Mouse (Mus musculus): Measurements from ENCODE around the gene Map4. TPM values are rescaled to one million over a fixed set of nuclear protein-coding genes. Genes with fewer than 3 reads are reported as not detected.

Map4 gene
- total and polyA plus RNA-seq, 3 experiments = 14.4 to 45.8 (median 28.9) TPM

DNA sequence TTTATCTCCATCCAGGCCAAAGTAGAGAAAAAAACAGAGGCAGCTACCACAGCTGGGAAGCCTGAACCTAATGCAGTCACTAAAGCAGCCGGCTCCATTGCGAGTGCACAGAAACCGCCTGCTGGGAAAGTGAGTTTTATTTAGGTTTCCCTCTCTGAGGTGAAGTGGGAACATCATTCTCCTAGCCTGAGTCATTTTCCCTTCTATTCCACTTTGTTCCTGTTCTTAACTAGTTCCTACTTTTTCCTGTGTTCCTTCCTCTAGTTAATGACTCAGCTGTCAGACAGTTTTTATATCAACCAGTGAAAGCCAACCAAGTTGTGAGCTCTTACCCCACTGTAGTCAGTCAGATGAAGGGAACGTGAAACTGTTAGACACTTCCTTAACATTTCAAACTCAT is 139.8 kb downstream of the Map4 start:
- no peak overlapping the region for H3K27ac ChIP-seq (ENCODE audit: insufficient read depth, low read depth)
- H3K9me3 ChIP-seq (replicated peaks; ENCODE audit: low read length) = no peaks in the 10 kb centered on the region
- peaks cover 56 to 85% of the 10 kb centered on the region in 2 experiments for H3K36me3 ChIP-seq (replicated peaks in 1 of 2; ENCODE audit: control insufficient read depth in 1 of 2, insufficient read depth in 1 of 2, low read length in 1 of 2)
- H3K27me3 ChIP-seq (replicated peaks) = no peaks in the 10 kb centered on the region
- no peak overlapping the region for H3K9ac ChIP-seq (ENCODE audit: insufficient read depth, low read depth)
- in situ Hi-C loops (cut with MboI; ENCODE audit: low pct_ligation_motif_present, low pct_unique_long_range_greater_than_20kb, low sequenced_read_pairs) = loop anchor here (5.0 kb wide), 2 partner anchors 84 to 179 kb away; no protein-coding TSS in a partner anchor
- H3K4me3 ChIP-seq (replicated peaks in 1 of 3; ENCODE audit: low read depth in 2 of 3, low read length in 2 of 3, poor library complexity in 1 of 3) = no peak overlapping the region
- no peak for DNase-seq (ENCODE audit: extremely low read depth)
- H3K4me1 ChIP-seq (ENCODE audit: control insufficient read depth in 1 of 2, insufficient read depth in 2 of 2) = no peaks in the 10 kb centered on the region
- H3K79me2 ChIP-seq (replicated peaks; ENCODE audit: control insufficient read depth, extremely low read depth, insufficient read depth, poor library complexity, severe bottlenecking) = no peaks in the 10 kb centered on the region
- no peak overlapping the region for H3K4me2 ChIP-seq (ENCODE audit: insufficient read depth, low read depth, poor library complexity, severe bottlenecking)
- TF ChIP-seq KAT2A (IDR thresholded peaks at IDR 0.05; ENCODE audit: insufficient replicate concordance, low read length) (no peak), SMC3 (IDR thresholded peaks at IDR 0.05; ENCODE audit: low read depth, low read length) (no peak), MAX (IDR thresholded peaks at IDR 0.05; ENCODE audit: low read length) (no peak), JUND (conservative IDR thresholded peaks at IDR 0.05; ENCODE audit: low read depth, low read length) (no peak), ZNF384 (IDR thresholded peaks at IDR 0.05; ENCODE audit: low read depth, low read length) (no peak), UBTF (IDR thresholded peaks at IDR 0.05; ENCODE audit: low read depth, low read length) (no peak), ZMIZ1 (IDR thresholded peaks at IDR 0.05; ENCODE audit: low read depth, low read length) (no peak), MEF2A (IDR thresholded peaks at IDR 0.05; ENCODE audit: borderline replicate concordance, low read depth, low read length) (no peak), NELFE (IDR thresholded peaks at IDR 0.05; ENCODE audit: low read depth, low read length) (no peak), BHLHE40 (IDR thresholded peaks at IDR 0.05; ENCODE audit: low read depth, low read length) (no peak), NRF1 (IDR thresholded peaks at IDR 0.05; ENCODE audit: low read depth, low read length) (no peak), JUN (IDR thresholded peaks at IDR 0.05; ENCODE audit: insufficient read depth, low read depth, low read length) (no peak)
- dilution Hi-C loops (cut with MboI; ENCODE audit: extremely low pct_ligation_motif_present, extremely low pct_unique_long_range_greater_than_20kb, low sequenced_read_pairs) = no loop called here

DNA sequence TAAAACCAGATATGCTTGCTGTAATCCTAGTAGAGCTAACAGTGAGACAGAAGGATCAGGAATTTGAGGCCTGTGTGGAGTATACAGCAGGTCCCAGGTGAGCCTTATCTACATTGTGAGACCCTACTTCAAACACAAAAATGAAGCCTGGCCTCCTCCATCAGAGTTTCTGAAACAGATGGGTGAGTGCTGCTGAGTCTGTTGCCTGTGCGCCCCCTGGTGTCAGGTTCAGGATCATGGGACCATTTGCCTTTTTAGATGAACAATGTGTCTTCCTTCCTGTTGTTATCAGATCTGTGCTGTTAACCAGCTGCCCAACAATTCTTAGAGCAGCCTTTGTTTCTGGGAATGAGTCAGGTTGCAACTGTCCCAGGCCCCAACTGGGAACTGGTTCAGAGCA is 140.6 kb downstream of the Map4 start:
- H3K27ac ChIP-seq (ENCODE audit: insufficient read depth, low read depth) = no peak overlapping the region
- in situ Hi-C loops (cut with MboI; ENCODE audit: low pct_ligation_motif_present, low pct_unique_long_range_greater_than_20kb, low sequenced_read_pairs) = loop anchor here (5.0 kb wide), 2 partner anchors 85 to 180 kb away; no protein-coding TSS in a partner anchor
- peaks cover 50 to 82% of the 10 kb centered on the region in 2 experiments for H3K36me3 ChIP-seq (replicated peaks in 1 of 2; ENCODE audit: control insufficient read depth in 1 of 2, insufficient read depth in 1 of 2, low read length in 1 of 2)
- no peaks in the 10 kb centered on the region for H3K9me3 ChIP-seq (replicated peaks; ENCODE audit: low read length)
- H3K4me3 ChIP-seq (replicated peaks in 1 of 3; ENCODE audit: low read depth in 2 of 3, low read length in 2 of 3, poor library complexity in 1 of 3) = no peak overlapping the region
- H3K27me3 ChIP-seq (replicated peaks) = no peaks in the 10 kb centered on the region
- peak; percentile 68 for TF ChIP-seq RAD21 (IDR thresholded peaks at IDR 0.05; ENCODE audit: low read depth, low read length)
- peak; percentile 91 for TF ChIP-seq SMC3 (IDR thresholded peaks at IDR 0.05; ENCODE audit: low read depth, low read length)
- TF ChIP-seq KAT2A (IDR thresholded peaks at IDR 0.05; ENCODE audit: insufficient replicate concordance, low read length) = no peak
- TF ChIP-seq BHLHE40 (IDR thresholded peaks at IDR 0.05; ENCODE audit: low read depth, low read length) = no peak
- peak; percentile 52 to 86 for TF ChIP-seq CTCF (conservative IDR thresholded peaks at IDR 0.05 in 1 of 2, IDR thresholded peaks at IDR 0.05 in 1 of 2; ENCODE audit: low read depth in 2 of 2, low read length in 2 of 2)
- no peak for TF ChIP-seq ETS1 (conservative IDR thresholded peaks at IDR 0.05; ENCODE audit: low read depth, low read length)
- TF ChIP-seq ZKSCAN1 (IDR thresholded peaks at IDR 0.05; ENCODE audit: borderline replicate concordance, low read depth, low read length) = no peak
- TF ChIP-seq ZC3H11A (IDR thresholded peaks at IDR 0.05; ENCODE audit: low read depth, low read length) = no peak; the same call in 1 of the 2 replicates
- TF ChIP-seq EP300 (IDR thresholded peaks at IDR 0.05; ENCODE audit: low read length) = no peak
- TF ChIP-seq ZNF384 (IDR thresholded peaks at IDR 0.05; ENCODE audit: low read depth, low read length) = no peak
- no peak for TF ChIP-seq TBP (conservative IDR thresholded peaks at IDR 0.05; ENCODE audit: low read depth, low read length)
- no peak for TF ChIP-seq JUND (conservative IDR thresholded peaks at IDR 0.05; ENCODE audit: low read depth, low read length)
- no peak for TF ChIP-seq POLR2AphosphoS2 (IDR thresholded peaks at IDR 0.05; ENCODE audit: low read depth, low read length)
- TF ChIP-seq NRF1 (IDR thresholded peaks at IDR 0.05; ENCODE audit: low read depth, low read length) = no peak
- H3K4me1 ChIP-seq (ENCODE audit: control insufficient read depth in 1 of 2, insufficient read depth in 2 of 2) = no peaks in the 10 kb centered on the region
- H3K4me2 ChIP-seq (ENCODE audit: insufficient read depth, low read depth, poor library complexity, severe bottlenecking) = no peak overlapping the region
- no peak overlapping the region for H3K9ac ChIP-seq (ENCODE audit: insufficient read depth, low read depth)
- H3K79me2 ChIP-seq (replicated peaks; ENCODE audit: control insufficient read depth, extremely low read depth, insufficient read depth, poor library complexity, severe bottlenecking) = no peaks in the 10 kb centered on the region
- dilution Hi-C loops (cut with MboI; ENCODE audit: extremely low pct_ligation_motif_present, extremely low pct_unique_long_range_greater_than_20kb, low sequenced_read_pairs) = no loop called here
- peak; percentile 70 for DNase-seq (ENCODE audit: extremely low read depth)

Measured in CH12.LX (cell line).